Mouse (Mus musculus) intestine, embryonic 16.5 days (tissue): Measurements from ENCODE around the gene Rnf150. TPM values are rescaled to one million over a fixed set of nuclear protein-coding genes. Genes with fewer than 3 reads are reported as not detected.

ENCODE experiments used
- ATAC-seq: fragments of 200-750 bp; cut with Nextera tagmentation; 2 replicates; pipeline ENCODE4 v1.8.0; 2017; ENCODE audit warnings: moderate TSS enrichment, moderate library complexity
- H3K27ac ChIP-seq: fragments of 300-500 bp; sonication (generic); 2 replicates; pipeline ENCODE4 v1.5.1; 2014; ENCODE audit warnings: mild to moderate bottlenecking, low read length
- H3K27me3 ChIP-seq: fragments of 300-500 bp; sonication (generic); replicated peaks from 2 replicates; pipeline ENCODE4 v1.6.1; 2014; ENCODE audit warnings: low read length, control low read depth, mixed read lengths; ENCODE audit not compliant: control insufficient read depth, insufficient read depth
- H3K36me3 ChIP-seq: fragments of 300-500 bp; sonication (generic); 2 replicates; pipeline ENCODE4 v1.6.1; 2014; ENCODE audit warnings: low read length, control low read depth; ENCODE audit not compliant: control insufficient read depth, insufficient read depth
- H3K4me1 ChIP-seq: fragments of 300-500 bp; sonication (generic); 2 replicates; pipeline ENCODE4 v1.6.1; 2014; ENCODE audit warnings: low read length, control low read depth, mixed read lengths; ENCODE audit not compliant: control insufficient read depth, insufficient read depth
- H3K4me2 ChIP-seq: fragments of 300-500 bp; sonication (generic); 2 replicates; pipeline ENCODE4 v1.6.1; 2014; ENCODE audit warnings: low read depth, low read length, control low read depth
- H3K4me3 ChIP-seq: fragments of 300-500 bp; sonication (generic); 2 replicates; pipeline ENCODE4 v1.5.1; 2014; ENCODE audit warnings: mild to moderate bottlenecking, low read length
- H3K9ac ChIP-seq: fragments of 300-500 bp; sonication (generic); 2 replicates; pipeline ENCODE4 v1.6.1; 2014; ENCODE audit warnings: low read depth, low read length
- H3K9me3 ChIP-seq: fragments of 300-500 bp; sonication (generic); 2 replicates; pipeline ENCODE4 v1.6.1; 2016; ENCODE audit warnings: low read length, control low read depth; ENCODE audit not compliant: control insufficient read depth
- WGBS: fragments of 180-500 bp; shearing (Covaris S2); extraction: QIAGEN DNeasy Blood & Tissue Kit; methylation state at CpG from one replicate; pipeline ENCODE4 v1.1.7; 2014; 5-methylcytosine and 5-hydroxymethylcytosine counted together
- polyA plus RNA-seq: library from polyadenylated mRNA; unstranded; fragments of >200 nt; fragmentation: Nextera tagmentation; extraction: Ambion mirVana; gene quantifications from 2 replicates; pipeline ENCODE4 v1.2.1, GENCODE M21; 2015

The Rnf150 gene
- polyA plus RNA-seq, 1 experiment from 2014 or later, result 0.77 TPM

- no peaks in the 10 kb centered on the region for H3K4me1 ChIP-seq
- H3K9ac ChIP-seq, result no peak overlapping the region
- no peaks in the 10 kb centered on the region for H3K9me3 ChIP-seq
- no peak for ATAC-seq
- H3K27ac ChIP-seq, result no peak overlapping the region
- 65% methylated on average over 2 of the region's 2 CpGs for WGBS
- H3K4me2 ChIP-seq, result no peak overlapping the region
- no peaks in the 10 kb centered on the region for H3K27me3 ChIP-seq
- no peaks in the 10 kb centered on the region for H3K36me3 ChIP-seq
- no peak overlapping the region for H3K4me3 ChIP-seq
These were observed 165.1 kb downstream of the Rnf150 start for GRCm38 (mm10) chr8:83028211-83028610.

- H3K36me3 ChIP-seq, result no peaks in the 10 kb centered on the region
- H3K27ac ChIP-seq, result no peak overlapping the region
- no peaks in the 10 kb centered on the region for H3K27me3 ChIP-seq
- WGBS, result 58% methylated on average over 7 of the region's 7 CpGs
- H3K4me3 ChIP-seq, result no peak overlapping the region
- no peaks in the 10 kb centered on the region for H3K9me3 ChIP-seq
- no peaks in the 10 kb centered on the region; the same call in 1 of the 2 replicates for H3K4me1 ChIP-seq
- no peak for ATAC-seq
- no peak overlapping the region for H3K4me2 ChIP-seq
- H3K9ac ChIP-seq, result no peak overlapping the region
These were observed 169.6 kb downstream of the Rnf150 start for GRCm38 (mm10) chr8:83032800-83033199.

GRCm38 (mm10) chr8:83035141-83035540 is 172.0 kb downstream of the Rnf150 start:
- Histone ChIP-seq H3K9me3 (no peaks in the 10 kb centered on the region), H3K4me2 (no peak overlapping the region), H3K36me3 (no peaks in the 10 kb centered on the region), H3K9ac (no peak overlapping the region), H3K27ac (no peak overlapping the region), H3K27me3 (no peaks in the 10 kb centered on the region), H3K4me1 (no peaks in the 10 kb centered on the region; the same call in 1 of the 2 replicates), H3K4me3 (no peak overlapping the region)
- ATAC-seq, result no peak
- 91% methylated on average over 5 of the region's 5 CpGs for WGBS

- Histone ChIP-seq H3K4me2 (no peak overlapping the region), H3K27ac (no peak overlapping the region), H3K4me1 (no peaks in the 10 kb centered on the region; the same call in 1 of the 2 replicates), H3K9me3 (no peaks in the 10 kb centered on the region), H3K27me3 (no peaks in the 10 kb centered on the region), H3K4me3 (no peak overlapping the region), H3K36me3 (no peaks in the 10 kb centered on the region), H3K9ac (no peak overlapping the region)
- ATAC-seq, result no peak
- 53% methylated on average over 3 of the region's 3 CpGs for whole genome bisulfite sequencing
These were observed 173.5 kb downstream of the Rnf150 start for GRCm38 (mm10) chr8:83036521-83037166.

- Histone ChIP-seq H3K4me1 (no peaks in the 10 kb centered on the region; the same call in 1 of the 2 replicates), H3K4me3 (no peak overlapping the region), H3K4me2 (no peak overlapping the region), H3K9ac (no peak overlapping the region), H3K27me3 (no peaks in the 10 kb centered on the region), H3K9me3 (no peaks in the 10 kb centered on the region), H3K27ac (no peak overlapping the region), H3K36me3 (no peaks in the 10 kb centered on the region)
- no peak for ATAC-seq
- 94% methylated on average over 1 of the region's 1 CpGs for WGBS
These were observed 174.2 kb downstream of the Rnf150 start for GRCm38 (mm10) chr8:83037321-83037720.

GRCm38 (mm10) chr8:83038575-83038974 is 175.4 kb downstream of the Rnf150 start:
- Histone ChIP-seq H3K9ac (no peak overlapping the region), H3K4me2 (no peak overlapping the region), H3K27ac (no peak overlapping the region), H3K4me1 (no peaks in the 10 kb centered on the region; the same call in 1 of the 2 replicates), H3K9me3 (no peaks in the 10 kb centered on the region), H3K27me3 (no peaks in the 10 kb centered on the region), H3K36me3 (no peaks in the 10 kb centered on the region), H3K4me3 (no peak overlapping the region)
- WGBS, result 65% methylated on average over 10 of the region's 10 CpGs
- no peak for ATAC-seq

GRCm38 (mm10) chr8:83041440-83041839 is 178.3 kb downstream of the Rnf150 start:
- Histone ChIP-seq H3K4me3 (no peak overlapping the region), H3K27me3 (no peaks in the 10 kb centered on the region), H3K9me3 (no peaks in the 10 kb centered on the region), H3K4me2 (no peak overlapping the region), H3K36me3 (no peaks in the 10 kb centered on the region), H3K9ac (no peak overlapping the region), H3K27ac (no peak overlapping the region), H3K4me1 (no peaks in the 10 kb centered on the region; the same call in 1 of the 2 replicates)
- no peak for ATAC-seq
- 81% methylated on average over 4 of the region's 4 CpGs for WGBS

GRCm38 (mm10) chr8:83046912-83047311 is 183.8 kb downstream of the Rnf150 start:
- Histone ChIP-seq H3K9me3 (no peaks in the 10 kb centered on the region), H3K4me2 (no peak overlapping the region), H3K4me3 (no peak overlapping the region), H3K27ac (no peak overlapping the region), H3K9ac (no peak overlapping the region), H3K4me1 (peaks cover 3% of the 10 kb centered on the region; the same call in 1 of the 2 replicates), H3K36me3 (no peaks in the 10 kb centered on the region), H3K27me3 (no peaks in the 10 kb centered on the region)
- 91% methylated on average over 9 of the region's 9 CpGs for WGBS
- ATAC-seq, result no peak

- Histone ChIP-seq H3K27ac (peak overlapping the region; percentile 63; the same call in 1 of the 2 replicates), H3K9ac (no peak overlapping the region), H3K27me3 (no peaks in the 10 kb centered on the region), H3K4me3 (no peak overlapping the region), H3K4me1 (peaks cover 3% of the 10 kb centered on the region; the same call in 1 of the 2 replicates), H3K9me3 (no peaks in the 10 kb centered on the region), H3K36me3 (no peaks in the 10 kb centered on the region), H3K4me2 (no peak overlapping the region)
- ATAC-seq, result no peak
- WGBS, result 49% methylated on average over 6 of the region's 6 CpGs
These were observed 185.4 kb downstream of the Rnf150 start for GRCm38 (mm10) chr8:83048527-83048926.
